Mouse (Mus musculus): ENCODE data around the gene Ppm1h. TPM values are rescaled to one million over a fixed set of nuclear protein-coding genes. Genes with fewer than 3 reads are reported as not detected.
A peak's percentile ranks its signal among the peaks of the same experiment; 100 is the strongest.

Gene Ppm1h
- polyA plus RNA-seq, 1 experiment from 2014 or later: 34.3 TPM

- Histone ChIP-seq H3K36me3 (replicated peaks; ENCODE audit: control insufficient read depth, insufficient read depth) (0 out of 2 replicates have a peak, but pooled peaks cover 4% of the 10 kb centered on the region), H3K27me3 (ENCODE audit: control insufficient read depth, insufficient read depth, low read length) (no peaks in the 10 kb centered on the region), H3K9me3 (ENCODE audit: control insufficient read depth, low read length) (no peaks in the 10 kb centered on the region), H3K4me1 (replicated peaks; ENCODE audit: control insufficient read depth, insufficient read depth, low read length) (peaks cover 19% of the 10 kb centered on the region), H3K27ac (peak overlapping the region; percentile 74), H3K4me2 (replicated peaks) (peak overlapping the region; percentile 7; the same call in 1 of the 2 replicates), H3K4me3 (replicated peaks; ENCODE audit: low read length) (no peak overlapping the region), H3K9ac (peak overlapping the region; percentile 16; the same call in 1 of the 2 replicates)
- DNase-seq (ENCODE audit: low spot score) (no peak), ATAC-seq (ENCODE audit: low FRiP score) (no peak)
- 37% methylated on average over 12 of the region's 12 CpGs for WGBS
Measured at GRCm38 (mm10) chr10:122912086-122912690, 233.6 kb downstream of the Ppm1h start.

DNA sequence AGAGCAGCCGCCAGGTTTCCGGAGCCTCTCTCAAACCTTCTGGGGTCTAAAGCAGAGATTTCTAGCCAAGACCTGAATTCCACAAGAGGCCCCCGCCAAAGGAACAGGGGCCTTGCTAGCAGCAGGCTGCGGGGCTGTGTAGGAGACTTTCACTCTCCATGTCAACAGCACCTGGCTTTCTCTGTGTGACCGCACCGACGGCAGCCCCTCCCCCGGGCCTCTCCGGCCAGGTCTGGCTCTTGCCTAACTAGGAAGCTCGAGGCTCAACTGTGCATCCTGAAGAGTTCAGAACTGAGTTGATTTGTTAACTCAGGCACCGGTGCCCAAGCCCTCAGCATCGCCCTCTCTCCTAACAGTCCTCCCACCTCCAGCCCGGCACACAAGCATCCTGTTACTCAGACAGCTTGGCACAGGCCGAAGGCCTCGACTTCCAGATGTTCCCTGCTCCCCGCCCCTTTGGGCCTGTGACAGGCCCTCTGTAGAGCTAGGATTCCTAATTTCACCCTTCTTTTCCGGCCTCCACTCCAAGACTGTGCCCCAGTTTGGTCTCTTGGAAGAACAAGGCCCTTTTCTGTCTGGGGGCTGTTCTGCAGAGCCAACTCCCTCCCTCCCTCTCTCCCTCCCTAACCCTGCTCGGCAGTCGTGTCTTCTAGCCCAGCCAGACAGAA lies 234.3 kb downstream of the Ppm1h start:
- WGBS: 19% methylated on average over 19 of the region's 19 CpGs

GRCm38 (mm10) chr10:122913393-122913792 lies 234.8 kb downstream of the Ppm1h start:
- Histone ChIP-seq H3K9ac (peak overlapping the region; percentile 18; the same call in 1 of the 2 replicates), H3K4me2 (replicated peaks) (no peak overlapping the region), H3K27ac (peak overlapping the region; percentile 74), H3K9me3 (ENCODE audit: control insufficient read depth, low read length) (no peaks in the 10 kb centered on the region), H3K36me3 (replicated peaks; ENCODE audit: control insufficient read depth, insufficient read depth) (no peaks in the 10 kb centered on the region), H3K4me1 (replicated peaks; ENCODE audit: control insufficient read depth, insufficient read depth, low read length) (peaks cover 19% of the 10 kb centered on the region), H3K27me3 (ENCODE audit: control insufficient read depth, insufficient read depth, low read length) (no peaks in the 10 kb centered on the region), H3K4me3 (replicated peaks; ENCODE audit: low read length) (no peak overlapping the region)
- ATAC-seq (ENCODE audit: low FRiP score): no peak
- peak; percentile 25 for DNase-seq (ENCODE audit: low spot score)
- WGBS: 37% methylated on average over 11 of the region's 11 CpGs

More for the DNA sequence above, 234.3 kb downstream of the Ppm1h start:
- H3K36me3 ChIP-seq (replicated peaks; ENCODE audit: control insufficient read depth, insufficient read depth): no peaks in the 10 kb centered on the region
- DNase-seq (ENCODE audit: low spot score): no peak
- 0 out of 2 replicates have a peak overlapping the region, but pooled peaks have one; percentile 8 for H3K4me2 ChIP-seq (replicated peaks)
- no peak overlapping the region for H3K4me3 ChIP-seq (replicated peaks; ENCODE audit: low read length)
- no peaks in the 10 kb centered on the region for H3K27me3 ChIP-seq (ENCODE audit: control insufficient read depth, insufficient read depth, low read length)
- ATAC-seq (ENCODE audit: low FRiP score): peak; percentile 86
- H3K4me1 ChIP-seq (replicated peaks; ENCODE audit: control insufficient read depth, insufficient read depth, low read length): peaks cover 19% of the 10 kb centered on the region
- peak overlapping the region; percentile 74 for H3K27ac ChIP-seq
- H3K9ac ChIP-seq: peak overlapping the region; percentile 18; the same call in 1 of the 2 replicates
- H3K9me3 ChIP-seq (ENCODE audit: control insufficient read depth, low read length): no peaks in the 10 kb centered on the region

DNA sequence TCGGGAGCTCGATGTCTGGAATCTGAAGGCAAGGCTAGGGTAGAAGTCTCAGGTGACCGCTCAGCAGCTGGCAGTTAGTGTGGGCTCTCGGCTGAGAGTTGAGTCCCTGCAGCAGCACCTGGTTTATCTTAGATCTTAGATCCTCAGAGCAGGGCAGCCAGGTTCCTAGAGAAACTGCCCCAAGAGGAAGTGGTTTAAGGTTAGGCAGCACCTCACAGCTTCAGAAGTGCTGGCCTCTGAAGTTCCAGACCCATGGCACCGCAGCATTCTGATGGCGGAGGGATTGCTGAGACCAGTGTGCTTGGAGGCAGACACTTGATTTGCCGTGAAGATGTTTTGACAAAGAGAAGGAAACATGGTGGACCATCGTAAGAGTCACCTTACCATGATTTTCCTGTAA lies 237.3 kb downstream of the Ppm1h start:
- 88% methylated on average over 8 of the region's 8 CpGs for WGBS
- Histone ChIP-seq H3K4me2 (replicated peaks) (no peak overlapping the region), H3K36me3 (replicated peaks; ENCODE audit: control insufficient read depth, insufficient read depth) (no peaks in the 10 kb centered on the region; the same call in 1 of the 2 replicates), H3K4me3 (replicated peaks; ENCODE audit: low read length) (no peak overlapping the region), H3K4me1 (replicated peaks; ENCODE audit: control insufficient read depth, insufficient read depth, low read length) (peaks cover 19% of the 10 kb centered on the region), H3K9me3 (ENCODE audit: control insufficient read depth, low read length) (no peaks in the 10 kb centered on the region), H3K27ac (no peak overlapping the region), H3K27me3 (ENCODE audit: control insufficient read depth, insufficient read depth, low read length) (no peaks in the 10 kb centered on the region), H3K9ac (no peak overlapping the region)
- DNase-seq (ENCODE audit: low spot score) (no peak), ATAC-seq (ENCODE audit: low FRiP score) (no peak)

DNA sequence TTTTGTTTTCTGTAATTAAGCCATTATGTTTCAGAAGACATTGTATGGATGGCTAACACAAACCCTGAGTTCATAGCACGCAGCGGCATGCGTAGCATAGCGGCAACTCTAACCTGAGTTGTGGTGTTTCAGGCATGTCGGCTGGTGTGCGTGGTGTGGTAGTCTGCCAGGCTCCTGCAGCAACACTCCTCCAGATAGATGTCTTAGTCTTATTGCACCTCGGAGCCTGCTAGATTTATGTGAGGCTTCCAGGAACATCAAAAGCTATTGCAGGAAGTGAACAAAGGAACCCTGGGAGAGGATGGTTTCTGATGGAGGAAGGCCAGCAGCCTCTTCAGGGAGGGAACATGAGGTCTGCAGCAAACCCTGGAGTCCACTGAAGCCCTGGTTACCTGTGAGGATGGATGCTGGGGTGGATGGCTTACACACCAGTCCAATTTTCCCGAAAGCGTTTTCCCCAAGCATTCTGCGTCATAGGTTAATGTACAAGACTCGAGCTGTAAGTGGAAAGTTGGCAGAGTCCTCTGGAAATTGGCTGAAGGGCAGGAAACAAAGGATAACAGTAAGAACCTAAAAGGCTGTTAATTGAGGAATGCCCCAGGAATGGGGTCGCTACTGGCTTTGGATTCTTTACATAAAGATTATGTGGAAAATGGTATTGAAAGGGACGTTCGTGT lies 239.2 kb downstream of the Ppm1h start:
- H3K27ac ChIP-seq: no peak overlapping the region
- ATAC-seq (ENCODE audit: low FRiP score): no peak

DNA sequence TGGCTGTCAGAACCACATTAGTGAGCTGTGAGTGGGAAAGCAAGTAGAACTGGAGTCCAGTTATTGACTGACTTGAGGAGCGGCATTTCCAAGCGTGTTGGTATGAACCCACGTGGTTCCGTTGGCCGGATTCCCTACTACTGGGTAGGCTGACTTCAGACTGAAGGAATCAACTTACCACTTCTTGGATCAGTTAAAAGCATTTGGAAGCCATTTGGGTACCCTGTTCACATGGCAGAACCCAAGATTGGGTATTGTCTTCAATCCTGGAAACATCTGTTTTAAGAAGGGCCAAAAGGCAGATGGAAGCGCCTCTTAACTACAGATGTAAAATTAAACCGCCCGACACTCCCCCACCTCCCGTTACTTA lies 239.7 kb downstream of the Ppm1h start:
- WGBS: 97% methylated on average over 9 of the region's 9 CpGs
- Histone ChIP-seq H3K9ac (no peak overlapping the region), H3K9me3 (ENCODE audit: control insufficient read depth, low read length) (no peaks in the 10 kb centered on the region), H3K4me1 (replicated peaks; ENCODE audit: control insufficient read depth, insufficient read depth, low read length) (peaks cover 3% of the 10 kb centered on the region; the same call in 1 of the 2 replicates), H3K4me3 (replicated peaks; ENCODE audit: low read length) (no peak overlapping the region), H3K4me2 (replicated peaks) (no peak overlapping the region), H3K36me3 (replicated peaks; ENCODE audit: control insufficient read depth, insufficient read depth) (peaks cover 5% of the 10 kb centered on the region; the same call in 1 of the 2 replicates), H3K27me3 (ENCODE audit: control insufficient read depth, insufficient read depth, low read length) (no peaks in the 10 kb centered on the region), H3K27ac (no peak overlapping the region)
- no peak for ATAC-seq (ENCODE audit: low FRiP score)
- DNase-seq (ENCODE audit: low spot score): no peak

More for the DNA sequence above, 239.2 kb downstream of the Ppm1h start:
- Histone ChIP-seq H3K9me3 (ENCODE audit: control insufficient read depth, low read length) (no peaks in the 10 kb centered on the region), H3K4me1 (replicated peaks; ENCODE audit: control insufficient read depth, insufficient read depth, low read length) (peaks cover 8% of the 10 kb centered on the region), H3K9ac (no peak overlapping the region), H3K27me3 (ENCODE audit: control insufficient read depth, insufficient read depth, low read length) (no peaks in the 10 kb centered on the region), H3K4me2 (replicated peaks) (no peak overlapping the region), H3K4me3 (replicated peaks; ENCODE audit: low read length) (no peak overlapping the region), H3K36me3 (replicated peaks; ENCODE audit: control insufficient read depth, insufficient read depth) (no peaks in the 10 kb centered on the region; the same call in 1 of the 2 replicates)
- DNase-seq (ENCODE audit: low spot score): no peak
- 90% methylated on average over 14 of the region's 14 CpGs for WGBS

DNA sequence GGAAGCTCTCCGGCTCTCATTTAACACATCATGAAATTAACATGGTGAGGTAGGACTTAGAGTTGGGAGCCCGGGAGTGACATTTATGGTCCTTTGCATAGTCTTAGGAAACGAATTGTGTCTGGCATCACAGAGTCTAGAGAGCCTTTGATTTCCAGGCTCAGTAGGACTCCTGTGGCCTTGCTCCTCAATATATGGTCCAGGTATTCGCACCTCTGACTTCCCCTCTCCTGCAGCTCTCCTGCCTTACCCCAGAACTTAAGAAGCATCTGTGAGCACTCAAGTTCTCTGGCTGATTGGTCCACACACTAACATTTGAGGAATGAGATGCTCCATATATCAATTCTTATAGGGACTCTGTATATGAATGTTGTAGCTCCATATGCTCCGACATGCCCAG lies 240.2 kb downstream of the Ppm1h start:
- Histone ChIP-seq H3K36me3 (replicated peaks; ENCODE audit: control insufficient read depth, insufficient read depth) (peaks cover 5% of the 10 kb centered on the region; the same call in 1 of the 2 replicates), H3K4me3 (replicated peaks; ENCODE audit: low read length) (no peak overlapping the region), H3K27me3 (ENCODE audit: control insufficient read depth, insufficient read depth, low read length) (no peaks in the 10 kb centered on the region), H3K9me3 (ENCODE audit: control insufficient read depth, low read length) (no peaks in the 10 kb centered on the region), H3K27ac (no peak overlapping the region), H3K4me2 (replicated peaks) (no peak overlapping the region), H3K9ac (no peak overlapping the region), H3K4me1 (replicated peaks; ENCODE audit: control insufficient read depth, insufficient read depth, low read length) (no peaks in the 10 kb centered on the region; the same call in 1 of the 2 replicates)
- no peak for DNase-seq (ENCODE audit: low spot score)
- WGBS: 89% methylated on average over 5 of the region's 5 CpGs
- no peak for ATAC-seq (ENCODE audit: low FRiP score)

- Histone ChIP-seq H3K9me3 (ENCODE audit: control insufficient read depth, low read length) (no peaks in the 10 kb centered on the region), H3K27me3 (ENCODE audit: control insufficient read depth, insufficient read depth, low read length) (no peaks in the 10 kb centered on the region), H3K27ac (no peak overlapping the region), H3K9ac (no peak overlapping the region), H3K4me1 (replicated peaks; ENCODE audit: control insufficient read depth, insufficient read depth, low read length) (no peaks in the 10 kb centered on the region; the same call in 1 of the 2 replicates), H3K4me3 (replicated peaks; ENCODE audit: low read length) (no peak overlapping the region), H3K36me3 (replicated peaks; ENCODE audit: control insufficient read depth, insufficient read depth) (peaks cover 5% of the 10 kb centered on the region; the same call in 1 of the 2 replicates), H3K4me2 (replicated peaks) (no peak overlapping the region)
- ATAC-seq (ENCODE audit: low FRiP score) (no peak), DNase-seq (ENCODE audit: low spot score) (no peak)
- 85% methylated on average over 2 of the region's 2 CpGs for WGBS
Measured at GRCm38 (mm10) chr10:122919416-122919815, 240.9 kb downstream of the Ppm1h start.

GRCm38 (mm10) chr10:122920218-122920795 lies 241.7 kb downstream of the Ppm1h start:
- H3K27ac ChIP-seq: no peak overlapping the region
- DNase-seq (ENCODE audit: low spot score) (no peak), ATAC-seq (ENCODE audit: low FRiP score) (no peak)
- H3K9ac ChIP-seq: no peak overlapping the region
- no peaks in the 10 kb centered on the region; the same call in 1 of the 2 replicates for H3K4me1 ChIP-seq (replicated peaks; ENCODE audit: control insufficient read depth, insufficient read depth, low read length)
- H3K4me3 ChIP-seq (replicated peaks; ENCODE audit: low read length): no peak overlapping the region
- H3K27me3 ChIP-seq (ENCODE audit: control insufficient read depth, insufficient read depth, low read length): no peaks in the 10 kb centered on the region
- 93% methylated on average over 11 of the region's 11 CpGs for WGBS
- H3K4me2 ChIP-seq (replicated peaks): no peak overlapping the region
- no peaks in the 10 kb centered on the region for H3K9me3 ChIP-seq (ENCODE audit: control insufficient read depth, low read length)
- peaks cover 5% of the 10 kb centered on the region; the same call in 1 of the 2 replicates for H3K36me3 ChIP-seq (replicated peaks; ENCODE audit: control insufficient read depth, insufficient read depth)
